12 mouse cellular contexts compared by ENCODE assay signal in the genomic region with DNA sequence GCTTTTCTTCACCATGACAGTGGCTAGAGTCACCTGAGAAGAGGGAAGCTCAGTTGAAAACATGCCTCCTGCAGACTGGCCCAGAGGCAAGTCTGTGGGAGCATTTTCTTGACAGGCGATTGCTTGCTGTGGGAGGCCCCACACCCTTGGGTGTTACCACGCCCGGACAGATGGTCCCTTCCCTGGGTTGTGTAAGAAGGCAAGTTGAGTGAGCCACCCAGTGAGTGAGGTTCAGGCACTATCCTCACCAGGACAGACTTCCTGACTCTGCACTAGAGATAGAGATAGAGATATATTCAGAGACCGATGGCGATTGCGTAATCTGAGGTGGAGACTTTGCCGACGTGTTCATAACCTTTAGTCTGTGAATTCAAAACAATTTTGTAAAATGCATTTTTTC.
DNase-seq lines count a peak whose midpoint lies in the region; ATAC-seq and TF ChIP-seq lines count a peak whose summit lies in the region.
"Had no signal": no experiment of that assay in that cellular context is flagged by ENCODE, and none has a peak within 500 bp of the region (broad histone marks: within the 10 kb centered on the region; RNA-seq: fewer than 3 reads in every experiment).

No protein-coding gene starts in this region.

- peaks cover 11% of the 10 kb centered on the region for H3K4me1 ChIP-seq in thymus, adult 2 months (replicated peaks; ENCODE audit: control insufficient read depth, insufficient read depth, low read length)
- no peaks in the 10 kb centered on the region for H3K4me1 ChIP-seq in forebrain, postnatal 0 days (ENCODE audit: insufficient read depth)

- peak; percentile 9 for DNase-seq in thymus, adult 2 months
- DNase-seq in thymus, adult 18-20 months, result no peak
- DNase-seq in induced T-regulatory cell, adult 2 months (ENCODE audit: low read depth), result peak; percentile 90
- peak; percentile 34 to 41 for DNase-seq in lung, postnatal 4 days
- DNase-seq in thymus, postnatal 4 days, result peak; percentile 21
- DNase-seq in forebrain, postnatal 0 days, result no peak
- no peak for DNase-seq in gastrocnemius, adult 18-20 months (ENCODE audit: low spot score)
- DNase-seq in heart, postnatal 36 days, result no peak
- DNase-seq: cerebellum, postnatal 14 days; heart, postnatal 14 days; midbrain, embryonic 14.5 days had no signal

- WGBS in thymus, adult 2 months, result 7% methylated on average over 8 of the region's 8 CpGs
- WGBS in forebrain, postnatal 0 days, result 98% methylated on average over 8 of the region's 8 CpGs

- peak overlapping the region; percentile 11; the same call in 1 of the 2 replicates for H3K4me3 ChIP-seq in thymus, adult 2 months (ENCODE audit: control insufficient read depth, insufficient read depth, low read length)
- H3K4me3 ChIP-seq in forebrain, postnatal 0 days (ENCODE audit: low read depth, low read length), result no peak overlapping the region

- TF ChIP-seq CTCF in thymus, adult 2 months (IDR thresholded peaks at IDR 0.05; ENCODE audit: borderline replicate concordance, control insufficient read depth, extremely low read depth, insufficient read depth, low read length, poor library complexity), result no peak
- TF ChIP-seq CTCF in forebrain, postnatal 0 days (IDR thresholded peaks at IDR 0.05; ENCODE audit: low read depth), result no peak

- no peak for TF ChIP-seq POLR2A in thymus, adult 2 months (IDR thresholded peaks at IDR 0.05; ENCODE audit: control insufficient read depth, extremely low read depth, insufficient read depth, low read length, poor library complexity)

- intact Hi-C loops in heart, postnatal 36 days (cut with DNase I), result no loop called here

- H3K9me3 ChIP-seq in forebrain, postnatal 0 days (ENCODE audit: low read length), result no peaks in the 10 kb centered on the region

- no peaks in the 10 kb centered on the region for H3K27me3 ChIP-seq in thymus, adult 2 months (ENCODE audit: control insufficient read depth, insufficient read depth, low read length)
- H3K27me3 ChIP-seq in forebrain, postnatal 0 days (ENCODE audit: insufficient read depth, low read length), result no peaks in the 10 kb centered on the region
- H3K27me3 ChIP-seq: Patski had no signal

- no peak for ATAC-seq in forebrain, postnatal 0 days
- ATAC-seq: Patski had no signal

- no peak overlapping the region for H3K4me2 ChIP-seq in forebrain, postnatal 0 days (ENCODE audit: low read depth)

- H3K27ac ChIP-seq in thymus, adult 2 months (ENCODE audit: control insufficient read depth, insufficient read depth, low read length), result peak overlapping the region; percentile 63
- H3K27ac ChIP-seq in forebrain, postnatal 0 days (ENCODE audit: low read depth, low read length), result no peak overlapping the region

- no peak overlapping the region for H3K9ac ChIP-seq in forebrain, postnatal 0 days

- H3K36me3 ChIP-seq in thymus, adult 2 months (ENCODE audit: control insufficient read depth, insufficient read depth, low read length), result no peaks in the 10 kb centered on the region
- H3K36me3 ChIP-seq in forebrain, postnatal 0 days (ENCODE audit: insufficient read depth), result no peaks in the 10 kb centered on the region

Comparison
In these comparisons a context has a peak if more than half of its experiments do, and no peak if none do; other contexts are left out.
1. DNase-seq: peak in thymus, adult 2 months (single experiment), induced T-regulatory cell, adult 2 months (single experiment), lung, postnatal 4 days (2 of 2) and thymus, postnatal 4 days (single experiment); none in thymus, adult 18-20 months (0 of 2), forebrain, postnatal 0 days (single experiment), gastrocnemius, adult 18-20 months (single experiment) and heart, postnatal 36 days (0 of 2).